Mouse (Mus musculus) intestine, embryonic 14.5 days (tissue): ENCODE data around the gene Gm8439. TPM values are rescaled to one million over a fixed set of nuclear protein-coding genes. Genes with fewer than 3 reads are reported as not detected.

ENCODE experiments used
- ATAC-seq: fragments of 200-750 bp; cut with Nextera tagmentation; replicated peaks from 2 replicates; pipeline ENCODE4 v1.8.0; 2017; ENCODE audit warnings: low read depth, moderate number of reproducible peaks, moderate TSS enrichment, moderate library complexity; ENCODE audit not compliant: low FRiP score, low TSS enrichment
- DNase-seq: peaks from one replicate; pipeline ENCODE4 v3.0.0-alpha.2; 2018; ENCODE audit warnings: low spot score
- H3K27ac ChIP-seq: fragments of 300-500 bp; sonication (generic); 2 replicates; pipeline ENCODE4 v1.5.1; 2014; ENCODE audit warnings: low read depth, mild to moderate bottlenecking, control low read depth
- H3K27me3 ChIP-seq: fragments of 300-500 bp; sonication (generic); replicated peaks from 2 replicates; pipeline ENCODE4 v1.6.1; 2014; ENCODE audit warnings: low read length, control low read depth; ENCODE audit not compliant: control insufficient read depth, insufficient read depth
- H3K36me3 ChIP-seq: fragments of 300-500 bp; sonication (generic); 2 replicates; pipeline ENCODE4 v1.6.1; 2014; ENCODE audit warnings: low read length, control low read depth; ENCODE audit not compliant: control insufficient read depth, insufficient read depth
- H3K4me1 ChIP-seq: fragments of 300-500 bp; sonication (generic); replicated peaks from 2 replicates; pipeline ENCODE4 v1.6.1; 2014; ENCODE audit warnings: low read length, control low read depth, mixed read lengths; ENCODE audit not compliant: control insufficient read depth, insufficient read depth
- H3K4me2 ChIP-seq: fragments of 300-500 bp; sonication (generic); 2 replicates; pipeline ENCODE4 v1.6.1; 2014; ENCODE audit warnings: low read length
- H3K4me3 ChIP-seq: fragments of 300-500 bp; sonication (generic); 2 replicates; pipeline ENCODE4 v1.5.1; 2014; ENCODE audit warnings: low read depth, low read length, control low read depth, mixed read lengths
- H3K9ac ChIP-seq: fragments of 300-500 bp; sonication (generic); 2 replicates; pipeline ENCODE4 v1.6.1; 2014; ENCODE audit warnings: mild to moderate bottlenecking, low read length
- H3K9me3 ChIP-seq: fragments of 300-500 bp; sonication (generic); 2 replicates; pipeline ENCODE4 v1.6.1; 2016; ENCODE audit warnings: low read length, control low read depth; ENCODE audit not compliant: control insufficient read depth
- WGBS: fragments of 180-500 bp; shearing (Covaris S2); extraction: QIAGEN DNeasy Blood & Tissue Kit; methylation state at CpG from one replicate; pipeline ENCODE4 v1.1.7; 2014; 5-methylcytosine and 5-hydroxymethylcytosine counted together
- polyA plus RNA-seq: library from polyadenylated mRNA; unstranded; fragments of >200 nt; fragmentation: Nextera tagmentation; extraction: Ambion mirVana; gene quantifications from 2 replicates; pipeline ENCODE4 v1.2.1, GENCODE M21; 2014

The Gm8439 gene
- polyA plus RNA-seq, 1 experiment from 2014 or later, result not detected

DNA sequence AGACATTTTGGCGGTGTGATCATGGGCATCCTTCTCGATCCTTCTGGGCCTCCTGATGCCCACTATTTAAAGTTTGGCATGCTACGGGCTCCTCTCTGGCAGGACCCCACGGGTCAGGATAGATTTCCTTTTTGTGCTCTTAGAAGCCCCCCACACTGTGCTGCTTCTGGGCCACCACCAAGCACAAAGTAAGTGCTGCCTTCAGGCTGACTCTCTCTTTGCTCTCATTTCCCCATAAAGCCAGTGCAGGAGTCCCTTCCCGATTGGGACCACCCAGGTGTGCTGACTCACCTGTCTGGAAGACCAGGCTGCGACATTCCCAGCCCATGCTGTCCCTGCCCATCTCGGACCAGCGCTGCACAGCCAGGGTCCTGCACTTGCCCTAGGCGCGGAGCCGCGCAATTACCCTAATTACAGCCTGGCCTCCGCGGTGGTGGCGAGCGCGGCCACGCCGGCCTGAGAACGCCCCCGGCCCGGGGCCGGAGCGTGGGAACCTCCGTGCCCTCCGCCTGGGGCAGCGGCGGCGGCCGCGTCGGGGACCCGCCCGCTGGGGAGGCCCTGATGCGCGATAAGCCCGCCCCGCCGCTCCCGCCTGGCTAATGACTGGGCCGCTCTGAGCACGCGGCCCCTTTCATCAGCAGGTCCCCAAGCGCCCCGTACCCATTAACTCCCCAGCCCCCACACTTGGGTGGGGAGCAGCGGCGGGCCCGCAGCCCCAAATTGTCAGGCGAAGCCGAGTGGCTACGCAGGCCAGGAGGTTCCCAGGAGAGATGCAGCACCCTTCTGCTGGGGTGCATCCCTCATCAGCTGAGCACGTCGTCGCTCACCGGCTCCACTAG is 61.0 kb downstream of the Gm8439 start:
- Histone ChIP-seq H3K27me3 (peaks cover 37% of the 10 kb centered on the region), H3K9ac (peak overlapping the region; percentile 29), H3K4me3 (peak overlapping the region; percentile 33), H3K36me3 (no peaks in the 10 kb centered on the region), H3K4me1 (peaks cover 3% of the 10 kb centered on the region; the same call in 1 of the 2 replicates), H3K4me2 (peak overlapping the region; percentile 84), H3K9me3 (no peaks in the 10 kb centered on the region), H3K27ac (no peak overlapping the region)
- ATAC-seq (peak; percentile 57), DNase-seq (peak; percentile 57)
- 5% methylated on average over 55 of the region's 55 CpGs for WGBS

DNA sequence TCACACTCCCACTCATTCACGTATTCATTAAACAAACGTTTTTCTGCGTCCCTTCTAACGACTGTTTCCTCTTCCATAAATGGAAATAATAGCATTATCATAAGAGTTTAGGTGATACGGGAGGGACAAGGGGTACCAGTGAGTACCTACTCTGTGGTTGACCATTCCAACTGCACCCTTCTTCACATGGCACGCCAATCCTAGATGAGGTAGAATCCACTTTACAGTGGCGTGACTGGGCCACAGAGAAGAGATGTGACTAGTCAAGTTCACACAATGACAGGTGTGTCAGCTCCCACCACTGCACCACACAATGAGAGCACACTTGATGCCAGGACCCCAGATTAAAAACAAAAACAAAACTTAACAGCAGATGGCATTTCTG is 61.7 kb downstream of the Gm8439 start:
- Histone ChIP-seq H3K9ac (no peak overlapping the region), H3K4me3 (peak overlapping the region; percentile 33), H3K36me3 (no peaks in the 10 kb centered on the region), H3K4me2 (peak overlapping the region; percentile 84), H3K4me1 (peaks cover 3% of the 10 kb centered on the region; the same call in 1 of the 2 replicates), H3K9me3 (no peaks in the 10 kb centered on the region), H3K27me3 (peaks cover 37% of the 10 kb centered on the region), H3K27ac (no peak overlapping the region)
- WGBS, result 20% methylated on average over 7 of the region's 7 CpGs
- DNase-seq, result no peak
- ATAC-seq, result no peak

DNA sequence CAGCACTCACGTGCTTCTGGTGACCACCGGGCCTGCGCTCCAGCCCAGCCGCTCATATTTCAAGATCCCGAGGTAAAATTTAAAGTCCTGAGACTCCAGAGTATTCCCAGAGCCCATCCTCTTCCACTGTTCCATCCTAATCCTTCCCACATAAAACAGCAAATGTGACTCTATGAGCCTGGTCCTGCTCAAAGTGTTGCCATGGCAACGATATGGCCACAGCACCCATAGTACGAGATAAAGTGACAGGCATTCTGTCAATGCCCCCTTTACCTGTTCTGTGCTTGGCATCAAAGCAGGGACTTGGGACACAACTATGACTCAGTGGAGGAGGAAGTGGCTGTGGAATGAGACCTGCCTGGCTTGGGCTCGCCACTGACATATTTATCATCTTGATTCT is 67.4 kb downstream of the Gm8439 start:
- no peak for ATAC-seq
- WGBS, result 70% methylated on average over 8 of the region's 8 CpGs
- H3K27me3 ChIP-seq, result peaks cover 3% of the 10 kb centered on the region; the same call in 1 of the 2 replicates

More for the DNA sequence above, 67.4 kb downstream of the Gm8439 start:
- DNase-seq, result no peak
- no peak overlapping the region for H3K4me2 ChIP-seq
- no peak overlapping the region for H3K27ac ChIP-seq
- H3K4me1 ChIP-seq, result no peaks in the 10 kb centered on the region
- H3K9me3 ChIP-seq, result no peaks in the 10 kb centered on the region
- H3K4me3 ChIP-seq, result no peak overlapping the region
- H3K36me3 ChIP-seq, result no peaks in the 10 kb centered on the region
- H3K9ac ChIP-seq, result no peak overlapping the region

Other genes starting within 250 kb of the Gm8439 start
- 36.6 and 43.3 TPM in 2 replicates for gene Scmh1, start 183.5 kb upstream of the Gm8439 start, polyA plus RNA-seq
- gene Slfnl1, start 56.5 kb upstream of the Gm8439 start, polyA plus RNA-seq, result not detected in 2 replicates
- gene Ctps, start 18.5 kb upstream of the Gm8439 start, polyA plus RNA-seq, result 94.5 and 107 TPM in 2 replicates
- 0.77 and 1.2 TPM in 2 replicates for gene Cited4, start 77.8 kb downstream of the Gm8439 start, polyA plus RNA-seq
- gene Kcnq4, start 159.9 kb downstream of the Gm8439 start, polyA plus RNA-seq, result 2.1 and 2.7 TPM in 2 replicates
- 101 and 109 TPM in 2 replicates for gene Nfyc, start 242.8 kb downstream of the Gm8439 start, polyA plus RNA-seq